Comparison of ENCODE assay signal across 15 mouse cellular contexts in genomic region chr15:83699834-83700592, GRCm38 (mm10). TPM values are rescaled to one million over a fixed set of nuclear protein-coding genes. Genes with fewer than 3 reads are reported as not detected.
A peak's percentile ranks its signal among the peaks of the same experiment; 100 is the strongest.
DNase-seq lines count a peak whose midpoint lies in the region; ATAC-seq and TF ChIP-seq lines count a peak whose summit lies in the region.
"Had no signal": no experiment of that assay in that cellular context is flagged by ENCODE, and none has a peak within 500 bp of the region (broad histone marks: within the 10 kb centered on the region; RNA-seq: fewer than 3 reads in every experiment).

No protein-coding gene starts in this region.

- peak; percentile 51; the same call in 1 of the 2 replicates for ATAC-seq in forebrain, embryonic 15.5 days (replicated peaks)
- peak; percentile 27; the same call in 1 of the 2 replicates for ATAC-seq in limb, embryonic 15.5 days (ENCODE audit: insufficient number of reproducible peaks, low FRiP score, low TSS enrichment, low read depth)
- ATAC-seq in monocyte, adult 5-6 weeks (replicated peaks; ENCODE audit: insufficient number of reproducible peaks, low FRiP score, low TSS enrichment, poor library complexity, severe bottlenecking) = no peak
- ATAC-seq: intestine, embryonic 16.5 days; lung, postnatal 0 days had no signal

- no peak overlapping the region for H3K9ac ChIP-seq in forebrain, embryonic 15.5 days (replicated peaks)
- no peak overlapping the region for H3K9ac ChIP-seq in limb, embryonic 15.5 days

- WGBS in forebrain, embryonic 15.5 days = 10% methylated on average over 11 of the region's 11 CpGs
- WGBS in limb, embryonic 15.5 days = 18% methylated on average over 11 of the region's 11 CpGs

- no peaks in the 10 kb centered on the region for H3K9me3 ChIP-seq in forebrain, embryonic 15.5 days
- H3K9me3 ChIP-seq in limb, embryonic 15.5 days = no peaks in the 10 kb centered on the region

- H3K4me1 ChIP-seq in forebrain, embryonic 15.5 days = peaks cover 32% of the 10 kb centered on the region
- peaks cover 56% of the 10 kb centered on the region for H3K4me1 ChIP-seq in limb, embryonic 15.5 days

- no peak for TF ChIP-seq POLR2A in brain, embryonic 14.5 days (IDR thresholded peaks at IDR 0.05; ENCODE audit: borderline replicate concordance, extremely low read depth, insufficient read depth, insufficient read length, poor library complexity, severe bottlenecking)

- TF ChIP-seq CTCF in brain, embryonic 14.5 days (IDR thresholded peaks at IDR 0.05; ENCODE audit: borderline replicate concordance, extremely low read depth, insufficient read depth, insufficient read length) = no peak

- H3K4me3 ChIP-seq in forebrain, embryonic 15.5 days = no peak overlapping the region
- no peak overlapping the region for H3K4me3 ChIP-seq in limb, embryonic 15.5 days
- H3K4me3 ChIP-seq: myocyte had no signal

- H3K27me3 ChIP-seq in forebrain, embryonic 15.5 days = no peaks in the 10 kb centered on the region
- peaks cover 20% of the 10 kb centered on the region for H3K27me3 ChIP-seq in limb, embryonic 15.5 days

- no peaks in the 10 kb centered on the region for H3K36me3 ChIP-seq in forebrain, embryonic 15.5 days
- H3K36me3 ChIP-seq in limb, embryonic 15.5 days = no peaks in the 10 kb centered on the region

- no peak overlapping the region for H3K27ac ChIP-seq in forebrain, embryonic 15.5 days (replicated peaks)
- H3K27ac ChIP-seq in limb, embryonic 15.5 days = no peak overlapping the region

- no peak overlapping the region for H3K4me2 ChIP-seq in forebrain, embryonic 15.5 days (replicated peaks)
- H3K4me2 ChIP-seq in limb, embryonic 15.5 days = no peak overlapping the region
- H3K4me2 ChIP-seq: heart, embryonic 11.5 days had no signal

- DNase-seq in brain, embryonic 14.5 days (ENCODE audit: low read depth) = peak; percentile 64
- peak; percentile 69 for DNase-seq in embryo, embryonic 11 days
- no peak for DNase-seq in layer of hippocampus, adult 18-20 months (ENCODE audit: low spot score in 2 of 2)
- no peak for DNase-seq in right cerebral cortex, postnatal 36 days (ENCODE audit: low spot score in 2 of 2)
- no peak for DNase-seq in lung, postnatal 14 days
- DNase-seq: cerebellum, postnatal 25 days; liver; right cerebral cortex, postnatal 25 days had no signal

RNA-seq across cellular contexts. Expression of gene Scube1, which starts 24.8 kb away (rescaled TPM):
- polyA plus RNA-seq in brain, embryonic 14.5 days (2012; rRNA removed) = 15.1 and 24.7 TPM in 2 replicates
- polyA plus RNA-seq in forebrain, embryonic 15.5 days (2015; fragmentation: Nextera tagmentation; extraction: Ambion mirVana) = 17.9 and 20.9 TPM in 2 replicates
- 7.1 and 9.7 TPM in 2 replicates for polyA plus RNA-seq in limb, embryonic 15.5 days (2015; fragmentation: Nextera tagmentation; extraction: Ambion mirVana)
- not detected in 3 replicates for total RNA-seq in monocyte, adult 5-6 weeks (2017)
- 10 to 100 TPM; 15.9 to 18.4 TPM for total RNA-seq in layer of hippocampus, adult 18-20 months (2021)
- polyA plus RNA-seq: myocyte had no signal

Comparison
In these comparisons a context has a peak if more than half of its experiments do, and no peak if none do; other contexts are left out.
1. DNase-seq: peak in brain, embryonic 14.5 days (single experiment) and embryo, embryonic 11 days (single experiment); none in layer of hippocampus, adult 18-20 months (0 of 2), right cerebral cortex, postnatal 36 days (0 of 2) and lung, postnatal 14 days (single experiment).